Mouse (Mus musculus) forebrain, embryonic 10.5 days (tissue): Measurements from ENCODE around the gene Gm20422. TPM values are rescaled to one million over a fixed set of nuclear protein-coding genes. Genes with fewer than 3 reads are reported as not detected.

Experiments
- DNase-seq: peaks from one replicate; pipeline ENCODE4 v3.0.0-alpha.2; 2017; ENCODE audit warnings: low spot score; ENCODE audit errors: extremely low spot score
- H3K27ac ChIP-seq: fragments of 300-500 bp; sonication (generic); 2 replicates; pipeline ENCODE4 v1.5.1; 2016; ENCODE audit warnings: mild to moderate bottlenecking
- H3K27me3 ChIP-seq: fragments of 300-500 bp; sonication (generic); 2 replicates; pipeline ENCODE4 v1.6.1; 2016; ENCODE audit warnings: mild to moderate bottlenecking; ENCODE audit not compliant: poor library complexity, severe bottlenecking
- H3K36me3 ChIP-seq: fragments of 300-500 bp; sonication (generic); replicated peaks from 2 replicates; pipeline ENCODE4 v1.6.1; 2016; ENCODE audit warnings: mild to moderate bottlenecking, moderate library complexity
- H3K4me1 ChIP-seq: fragments of 300-500 bp; sonication (generic); 2 replicates; pipeline ENCODE4 v1.6.1; 2016
- H3K4me3 ChIP-seq: fragments of 300-500 bp; sonication (generic); 2 replicates; pipeline ENCODE4 v1.5.1; 2016; ENCODE audit warnings: mild to moderate bottlenecking, moderate library complexity
- H3K9me3 ChIP-seq: fragments of 300-500 bp; sonication (generic); 2 replicates; pipeline ENCODE4 v1.6.1; 2016; ENCODE audit warnings: mild to moderate bottlenecking, moderate library complexity
- WGBS: fragments of 180-500 bp; shearing (Covaris S2); methylation state at CpG from one replicate; pipeline ENCODE4 v1.1.7; 2016; 5-methylcytosine and 5-hydroxymethylcytosine counted together
- polyA plus RNA-seq: library from polyadenylated mRNA; unstranded; fragments of >200 nt; fragmentation: Nextera tagmentation; extraction: Ambion mirVana; gene quantifications from 2 replicates; pipeline ENCODE4 v1.2.1, GENCODE M21; 2016

Gm20422 gene
- polyA plus RNA-seq = 0.21 and 0.82 TPM in 2 replicates

DNA sequence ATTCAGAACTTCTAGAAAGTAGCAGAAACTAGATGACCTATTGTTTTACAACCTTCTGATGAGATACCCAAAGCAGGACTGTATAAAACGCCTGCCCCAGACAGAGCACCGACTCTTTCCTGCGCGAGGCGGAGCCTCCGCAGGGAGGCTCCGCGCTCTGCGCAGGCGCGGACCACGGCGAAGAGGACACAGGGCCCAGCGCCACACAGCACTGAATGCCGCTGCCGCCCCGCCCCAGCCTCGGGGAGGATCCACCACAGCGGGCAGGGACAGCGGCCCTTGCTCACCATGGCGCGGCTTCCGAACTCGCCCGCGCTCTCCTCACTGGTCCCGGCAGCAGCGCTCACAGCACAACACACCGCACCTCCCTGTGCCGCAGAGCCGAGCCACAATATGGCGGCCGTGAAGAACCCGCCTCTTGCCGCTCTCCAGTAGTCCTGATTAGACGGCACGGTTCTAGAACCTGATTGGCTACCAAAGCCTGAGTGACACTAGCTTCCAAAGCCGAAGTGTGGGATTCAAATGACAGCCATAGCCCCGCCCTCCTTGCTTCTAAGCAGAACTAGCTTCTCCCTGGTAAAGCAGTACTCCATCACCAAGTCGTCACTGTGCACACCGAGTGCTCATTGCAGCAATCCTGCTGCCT, at the start of gene Gm20422:
TSS of gene Gm20422 (minus strand) at position 384 of the 646 bp plus-strand sequence.
- H3K27ac ChIP-seq = peak within 1 kb of the TSS; percentile 98
- H3K9me3 ChIP-seq = no peaks in the 10 kb centered on the region
- DNase-seq = peak; percentile 92
- WGBS = 0% methylated on average over 41 of the region's 41 CpGs
- peaks cover 31% of the 10 kb centered on the region for H3K36me3 ChIP-seq
- peak within 1 kb of the TSS; percentile 76 for H3K4me3 ChIP-seq
- H3K27me3 ChIP-seq = no peaks in the 10 kb centered on the region
- H3K4me1 ChIP-seq = peaks cover 28% of the 10 kb centered on the region

DNA sequence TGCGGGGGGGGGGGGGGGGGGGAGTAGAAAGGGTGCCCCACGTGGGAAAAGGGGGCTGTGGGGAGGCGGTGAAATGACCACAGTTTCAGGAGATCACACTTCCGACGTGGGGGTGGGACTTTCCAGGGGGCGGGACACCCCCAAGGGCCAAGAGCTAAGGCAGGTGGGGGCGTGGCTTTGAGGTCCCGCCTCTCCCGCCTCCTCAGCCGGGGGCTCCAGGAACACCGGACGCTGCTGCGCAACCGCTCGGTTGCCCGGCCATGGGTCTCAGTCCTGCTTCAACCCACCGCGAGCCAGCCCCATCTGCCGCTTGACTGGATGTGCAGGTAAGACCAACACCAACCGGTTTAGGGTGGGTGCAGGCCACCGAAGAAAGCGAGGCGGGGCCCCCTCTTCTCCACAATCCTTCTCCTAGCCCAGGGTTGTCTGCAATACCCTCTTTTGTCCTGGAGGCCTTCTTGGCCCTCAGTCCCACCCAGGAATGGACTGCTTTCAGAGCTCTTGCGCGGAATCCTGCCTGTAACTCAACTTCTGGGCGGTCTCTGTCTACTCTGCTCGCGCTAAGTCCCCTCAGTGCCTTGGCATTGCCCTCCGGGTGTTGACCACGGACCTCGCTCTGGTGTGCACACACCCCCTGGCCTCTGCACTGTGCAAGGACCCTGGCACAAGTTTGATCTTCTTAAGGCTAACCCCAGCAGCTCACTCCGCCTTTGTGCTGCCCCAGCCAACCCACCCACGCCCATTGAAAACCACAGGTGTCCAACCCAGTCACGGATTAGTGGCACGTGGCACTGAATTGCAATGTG, 47.9 kb upstream of the Gm20422 start, which contains the start of gene Lpar2:
TSS of gene Lpar2 (plus strand) at position 44 of the 806 bp plus-strand sequence.
- DNase-seq = peak; percentile 70
- Histone ChIP-seq H3K9me3 (no peaks in the 10 kb centered on the region), H3K4me3 (peak within 1 kb of the TSS; percentile 58), H3K27ac (peak within 1 kb of the TSS; percentile 86), H3K36me3 (peaks cover 62% of the 10 kb centered on the region), H3K27me3 (peaks cover 26% of the 10 kb centered on the region), H3K4me1 (peaks cover 45% of the 10 kb centered on the region)
- under 1% methylated on average over 29 of the region's 35 CpGs for WGBS

DNA sequence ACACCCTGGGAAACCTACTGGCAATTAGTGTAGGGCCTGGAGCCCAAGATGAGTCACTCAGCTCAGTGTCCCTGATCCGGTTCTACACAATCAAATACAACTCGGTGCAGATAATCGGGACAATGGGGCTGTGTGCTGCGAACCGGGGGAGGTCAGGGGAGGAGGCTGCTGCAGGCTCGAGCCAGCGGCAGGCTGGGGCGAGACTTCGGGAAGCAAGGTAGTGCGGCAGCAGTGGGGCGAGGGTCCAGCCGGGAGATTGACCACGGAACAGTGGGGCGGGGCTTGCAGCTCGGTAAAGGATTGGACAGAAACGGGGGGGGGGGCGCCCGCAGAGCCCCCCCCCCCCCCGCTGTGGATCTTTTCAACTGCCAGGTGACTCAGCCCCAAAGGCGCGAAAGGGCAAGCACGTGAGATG, 47.3 kb upstream of the Gm20422 start:
- H3K27me3 ChIP-seq = peaks cover 26% of the 10 kb centered on the region
- H3K27ac ChIP-seq = peak overlapping the region; percentile 86
- H3K4me1 ChIP-seq = peaks cover 45% of the 10 kb centered on the region
- DNase-seq = peak; percentile 84
- H3K36me3 ChIP-seq = peaks cover 62% of the 10 kb centered on the region
- H3K9me3 ChIP-seq = no peaks in the 10 kb centered on the region
- peak overlapping the region; percentile 58 for H3K4me3 ChIP-seq
- WGBS = 0% methylated on average over 15 of the region's 22 CpGs

DNA sequence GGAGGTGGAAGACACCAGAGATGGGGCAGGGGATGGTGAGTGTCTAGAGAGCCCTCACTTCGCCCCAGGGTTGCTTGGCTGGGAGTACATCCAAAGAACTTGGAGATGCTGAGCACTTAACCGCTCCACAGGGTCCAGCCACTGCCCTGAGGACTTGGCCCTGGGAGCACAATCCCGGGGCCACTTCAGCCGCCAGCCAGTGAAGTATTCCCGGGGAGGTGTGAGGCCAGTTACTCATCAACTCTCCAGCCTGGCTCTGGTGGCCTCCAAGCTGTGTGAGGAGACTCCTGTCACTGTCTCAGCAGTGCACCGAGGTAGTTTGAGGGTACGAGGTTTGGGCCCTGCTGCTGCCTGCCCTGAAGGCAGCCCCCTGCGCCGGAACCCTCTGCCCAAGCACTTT, 45.8 kb upstream of the Gm20422 start:
- peaks cover 52% of the 10 kb centered on the region for H3K4me1 ChIP-seq
- H3K9me3 ChIP-seq = no peaks in the 10 kb centered on the region
- 86% methylated on average over 9 of the region's 9 CpGs for WGBS
- H3K27me3 ChIP-seq = peaks cover 26% of the 10 kb centered on the region
- no peak overlapping the region for H3K4me3 ChIP-seq
- H3K36me3 ChIP-seq = peaks cover 61% of the 10 kb centered on the region
- no peak for DNase-seq
- H3K27ac ChIP-seq = no peak overlapping the region

DNA sequence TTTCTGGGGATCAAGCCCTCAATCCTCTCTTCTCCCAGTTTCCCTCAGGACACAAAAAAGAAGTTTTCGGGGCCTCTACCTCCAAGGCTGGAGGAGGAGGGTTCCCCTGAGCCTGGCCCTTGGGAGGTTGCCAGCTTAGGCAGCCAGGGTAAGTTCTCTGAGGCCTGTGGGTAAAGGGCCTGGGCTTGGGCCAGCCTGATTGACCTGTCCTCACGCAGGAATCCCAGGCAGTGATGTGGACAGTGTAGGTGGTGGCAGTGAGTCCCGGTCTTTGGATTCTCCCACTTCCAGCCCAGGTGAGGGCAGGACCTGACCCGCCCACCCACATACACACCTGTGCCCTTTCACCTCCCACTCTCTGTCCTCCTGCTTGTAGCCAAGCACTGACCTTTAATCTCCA, 40.7 kb upstream of the Gm20422 start:
- peaks cover 4% of the 10 kb centered on the region for H3K27me3 ChIP-seq
- H3K36me3 ChIP-seq = peaks cover 76% of the 10 kb centered on the region
- 97% methylated on average over 4 of the region's 4 CpGs for WGBS
- no peak overlapping the region for H3K27ac ChIP-seq
- DNase-seq = no peak
- H3K9me3 ChIP-seq = no peaks in the 10 kb centered on the region
- H3K4me1 ChIP-seq = peaks cover 9% of the 10 kb centered on the region; the same call in 1 of the 2 replicates
- no peak overlapping the region for H3K4me3 ChIP-seq

DNA sequence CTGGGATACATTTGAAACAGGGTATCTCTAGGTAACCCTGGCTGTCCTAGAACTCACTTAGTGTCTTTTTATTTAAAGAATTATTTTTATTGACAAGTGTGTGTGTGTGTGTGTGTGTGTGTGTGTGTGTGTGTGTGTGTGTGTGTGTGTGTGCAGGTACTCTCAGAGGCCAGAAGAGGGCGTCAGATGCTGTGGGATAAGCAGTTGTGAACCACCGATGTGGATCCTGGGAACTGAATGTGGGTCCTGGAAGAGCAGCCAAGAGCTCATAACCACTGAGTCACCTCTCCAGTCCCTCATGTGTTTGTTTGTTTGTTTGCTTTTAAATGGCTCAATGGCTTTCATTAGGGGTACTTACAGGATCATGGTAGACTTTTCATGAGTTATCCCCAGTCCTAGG, 40.2 kb upstream of the Gm20422 start:
- no peak for DNase-seq
- 81% methylated on average over 2 of the region's 2 CpGs for WGBS

DNA sequence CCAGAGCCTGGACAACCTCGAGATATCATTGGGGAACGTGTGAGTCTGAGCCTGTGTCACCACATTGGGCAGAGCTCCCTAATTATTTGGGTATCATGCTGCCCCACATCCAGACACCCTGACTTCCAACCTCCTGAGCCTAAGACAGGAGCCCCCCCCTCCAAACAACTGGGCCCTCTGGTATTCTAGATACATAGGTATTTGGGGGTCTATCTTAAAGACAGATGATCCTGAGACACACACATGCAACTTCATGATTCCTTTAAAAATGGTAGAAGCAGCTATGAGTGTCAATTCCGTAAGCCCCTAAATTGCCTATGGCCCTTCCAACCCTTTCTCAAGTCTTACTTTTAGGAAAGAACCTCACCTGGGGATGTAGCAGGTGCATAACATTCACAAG, 35.1 kb upstream of the Gm20422 start:
- Histone ChIP-seq H3K9me3 (no peaks in the 10 kb centered on the region), H3K36me3 (peaks cover 76% of the 10 kb centered on the region), H3K27ac (no peak overlapping the region), H3K27me3 (no peaks in the 10 kb centered on the region), H3K4me1 (peaks cover 18% of the 10 kb centered on the region), H3K4me3 (peak overlapping the region; percentile 55; the same call in 1 of the 2 replicates)
- 69% methylated on average over 3 of the region's 3 CpGs for WGBS
- no peak for DNase-seq

More for the DNA sequence above, 40.2 kb upstream of the Gm20422 start:
- Histone ChIP-seq H3K27me3 (no peaks in the 10 kb centered on the region), H3K36me3 (peaks cover 75% of the 10 kb centered on the region), H3K4me1 (peaks cover 9% of the 10 kb centered on the region; the same call in 1 of the 2 replicates), H3K27ac (no peak overlapping the region), H3K9me3 (no peaks in the 10 kb centered on the region), H3K4me3 (no peak overlapping the region)

DNA sequence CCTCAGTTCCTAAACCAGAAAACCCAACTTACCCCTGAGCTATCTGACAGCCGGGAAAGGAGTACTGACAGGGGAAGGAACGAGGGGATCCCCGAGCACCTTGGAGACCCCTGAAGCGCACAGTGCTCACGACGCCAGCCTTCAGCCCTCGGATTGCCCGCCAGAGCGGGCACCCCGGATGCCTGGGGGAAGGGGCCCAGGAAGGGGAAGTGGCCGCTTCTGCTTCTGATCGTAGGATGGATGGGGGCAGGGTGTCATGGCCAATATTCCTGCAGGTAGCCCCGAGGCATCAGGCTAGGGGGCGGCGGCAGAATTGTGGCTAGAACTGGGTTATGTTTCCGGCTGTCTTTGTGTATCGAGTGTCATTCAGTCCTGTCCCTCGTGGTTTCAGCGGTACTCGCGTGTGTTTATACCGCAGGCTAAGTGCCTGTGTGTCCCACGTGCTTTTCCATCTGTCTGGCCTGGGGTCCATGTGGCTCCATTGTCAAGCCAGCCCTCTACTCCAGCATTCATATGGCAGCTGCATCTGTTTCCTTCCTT, 34.2 kb upstream of the Gm20422 start:
- H3K27me3 ChIP-seq = no peaks in the 10 kb centered on the region
- peak overlapping the region; percentile 55 for H3K4me3 ChIP-seq
- H3K9me3 ChIP-seq = no peaks in the 10 kb centered on the region
- peak overlapping the region; percentile 70 for H3K27ac ChIP-seq
- DNase-seq = no peak
- H3K4me1 ChIP-seq = peaks cover 18% of the 10 kb centered on the region
- peaks cover 75% of the 10 kb centered on the region for H3K36me3 ChIP-seq
- whole genome bisulfite sequencing = 5% methylated on average over 23 of the region's 23 CpGs

DNA sequence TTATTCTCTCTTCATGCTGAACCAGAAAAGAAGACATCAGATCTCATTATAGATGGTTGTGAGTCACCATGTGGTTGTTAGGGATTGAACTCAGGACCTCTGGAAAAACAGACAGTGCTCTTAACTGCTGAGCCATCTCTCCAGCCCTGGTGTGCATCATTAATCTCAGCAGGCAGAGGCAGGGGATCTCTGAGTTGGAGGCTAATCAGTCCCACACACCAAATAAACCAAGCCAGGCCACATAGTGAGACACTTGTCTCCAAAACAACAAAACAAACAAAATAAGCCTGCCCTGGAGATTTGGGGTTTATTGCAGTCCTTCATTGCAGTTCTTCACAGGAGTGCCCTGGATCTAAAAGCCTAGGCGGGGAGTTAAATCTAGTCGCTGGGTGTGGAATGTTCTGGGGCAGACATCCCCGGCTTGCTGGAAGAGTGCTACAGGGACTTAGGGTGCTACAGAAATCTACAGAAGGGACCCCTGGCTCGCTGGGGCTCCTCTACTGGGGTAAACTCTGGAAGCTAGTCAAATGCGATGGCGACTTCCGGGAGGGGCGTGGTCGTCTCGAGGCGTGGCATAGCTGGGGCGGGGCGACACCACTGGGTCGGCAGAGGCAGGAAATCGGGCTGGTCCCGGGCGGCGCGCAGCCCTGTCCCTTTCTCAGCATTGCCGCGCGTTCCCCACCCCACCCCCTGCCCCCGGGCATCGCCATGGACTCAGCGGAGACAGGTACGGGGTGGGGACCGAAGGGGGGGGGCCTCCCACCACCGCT, 33.6 kb upstream of the Gm20422 start, which contains the start of gene Gmip:
TSS of gene Gmip (plus strand) at position 586 of the 770 bp plus-strand sequence.
- WGBS = 7% methylated on average over 28 of the region's 28 CpGs
- H3K27ac ChIP-seq = peak within 1 kb of the TSS; percentile 70
- H3K4me3 ChIP-seq = peak within 1 kb of the TSS; percentile 55
- no peaks in the 10 kb centered on the region for H3K9me3 ChIP-seq
- peak; percentile 77 for DNase-seq
- peaks cover 75% of the 10 kb centered on the region for H3K36me3 ChIP-seq
- H3K27me3 ChIP-seq = no peaks in the 10 kb centered on the region
- peaks cover 18% of the 10 kb centered on the region for H3K4me1 ChIP-seq

DNA sequence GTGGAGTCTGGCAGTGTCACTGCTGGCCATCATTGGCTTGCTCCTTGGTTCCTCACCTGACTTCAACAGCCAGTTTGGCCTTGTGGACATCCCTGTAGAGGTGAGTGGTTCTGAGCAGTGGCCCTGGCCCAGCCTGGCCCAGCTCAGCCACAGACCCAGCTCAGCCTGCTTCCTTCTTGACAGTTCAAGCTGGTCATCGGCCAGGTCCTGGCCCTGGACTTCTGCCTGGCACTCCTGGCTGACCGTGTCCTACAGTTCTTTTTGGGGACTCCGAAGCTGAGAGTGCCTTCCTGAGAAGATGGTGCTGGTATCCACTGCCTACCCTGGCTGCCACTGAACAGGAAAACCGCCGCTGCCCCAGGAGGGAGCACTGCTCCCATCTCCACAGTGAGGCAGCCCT, 32.5 kb upstream of the Gm20422 start:
- H3K27ac ChIP-seq = no peak overlapping the region
- H3K4me1 ChIP-seq = peaks cover 18% of the 10 kb centered on the region
- H3K36me3 ChIP-seq = peaks cover 83% of the 10 kb centered on the region
- no peak overlapping the region for H3K4me3 ChIP-seq
- WGBS = 94% methylated on average over 5 of the region's 5 CpGs
- no peak for DNase-seq
- no peaks in the 10 kb centered on the region for H3K9me3 ChIP-seq
- H3K27me3 ChIP-seq = no peaks in the 10 kb centered on the region

DNA sequence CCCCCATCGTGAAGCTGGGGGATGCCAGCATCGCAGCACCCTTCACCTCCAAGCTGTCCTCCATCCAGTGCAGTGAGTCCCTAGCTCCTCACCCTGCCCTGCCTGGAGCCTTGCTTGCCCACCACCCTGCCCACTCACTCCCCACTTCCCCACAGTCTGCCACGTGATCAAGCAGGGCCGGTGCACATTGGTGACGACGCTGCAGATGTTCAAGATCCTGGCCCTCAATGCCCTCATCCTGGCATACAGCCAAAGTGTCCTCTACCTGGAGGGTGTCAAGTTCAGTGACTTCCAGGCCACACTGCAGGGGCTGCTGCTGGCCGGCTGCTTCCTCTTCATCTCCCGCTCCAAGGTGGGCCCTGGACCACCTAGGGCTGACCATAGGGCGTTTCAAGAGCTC, 30.8 kb upstream of the Gm20422 start:
- no peak for DNase-seq
- Histone ChIP-seq H3K9me3 (no peaks in the 10 kb centered on the region), H3K36me3 (peaks cover 84% of the 10 kb centered on the region), H3K4me3 (no peak overlapping the region), H3K27ac (no peak overlapping the region), H3K27me3 (no peaks in the 10 kb centered on the region), H3K4me1 (peaks cover 18% of the 10 kb centered on the region)
- 96% methylated on average over 9 of the region's 9 CpGs for WGBS

DNA sequence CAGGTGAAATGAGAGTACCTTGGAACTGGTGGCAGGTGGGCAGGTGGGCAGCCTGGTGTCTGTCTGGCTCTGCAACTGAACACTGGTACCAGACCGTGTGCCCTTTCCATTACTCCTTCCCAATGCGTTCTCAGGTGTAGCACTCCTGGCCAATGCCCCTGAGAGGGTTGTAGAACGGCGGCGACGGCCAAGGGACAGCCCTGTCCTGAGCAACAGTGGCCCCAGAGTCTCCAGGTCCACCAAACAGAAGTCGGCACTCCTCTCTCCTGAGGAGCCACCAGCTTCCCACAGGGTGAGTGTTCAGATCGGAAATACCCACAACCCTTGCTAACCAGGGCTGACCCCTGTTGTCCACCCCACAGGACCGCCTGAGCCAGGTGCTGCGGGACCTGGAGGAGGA, 30.4 kb upstream of the Gm20422 start:
- H3K27ac ChIP-seq = no peak overlapping the region
- no peaks in the 10 kb centered on the region for H3K27me3 ChIP-seq
- WGBS = 97% methylated on average over 10 of the region's 10 CpGs
- no peak for DNase-seq
- peaks cover 18% of the 10 kb centered on the region for H3K4me1 ChIP-seq
- H3K4me3 ChIP-seq = no peak overlapping the region
- H3K9me3 ChIP-seq = no peaks in the 10 kb centered on the region
- peaks cover 84% of the 10 kb centered on the region for H3K36me3 ChIP-seq
